8 mouse cellular contexts compared by ENCODE assay signal in the genomic region with DNA sequence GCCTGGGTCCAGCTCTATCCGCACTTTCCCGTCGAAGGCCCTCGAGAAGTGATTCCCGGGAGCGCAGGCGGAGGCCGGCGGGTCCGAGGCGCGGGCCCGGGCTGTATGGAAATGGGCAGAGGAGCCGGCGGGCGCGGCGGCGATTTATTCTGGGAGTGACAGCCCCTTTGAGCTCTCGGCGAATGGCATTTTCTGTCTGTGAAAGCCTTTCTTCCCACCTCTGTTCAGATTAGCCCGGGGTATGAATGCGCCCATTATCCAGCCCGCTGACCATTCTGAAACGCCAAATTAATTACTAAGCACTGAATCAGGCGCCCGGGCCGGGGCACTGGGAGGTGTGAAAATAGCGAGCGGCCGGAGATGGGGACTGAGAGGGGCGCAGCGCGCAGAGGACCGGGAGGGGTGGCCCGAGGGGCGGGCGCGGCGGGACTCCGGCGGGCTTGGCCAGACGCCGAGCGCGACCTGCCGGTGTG. TPM values are rescaled to one million over a fixed set of nuclear protein-coding genes. Genes with fewer than 3 reads are reported as not detected.
DNase-seq lines count a peak whose midpoint lies in the region; ATAC-seq and TF ChIP-seq lines count a peak whose summit lies in the region.

No protein-coding gene starts in this region.

- peak overlapping the region; percentile 45 for H3K4me3 ChIP-seq in lung, postnatal 0 days (ENCODE audit: low read depth, low read length)
- H3K4me3 ChIP-seq in embryonic facial prominence, embryonic 14.5 days (ENCODE audit: low read depth, low read length) = peak overlapping the region; percentile 54
- peak overlapping the region; percentile 54 for H3K4me3 ChIP-seq in hindbrain, embryonic 13.5 days
- H3K4me3 ChIP-seq in liver, embryonic 14.5 days (ENCODE audit: insufficient read depth in 1 of 2, low read depth in 2 of 2, low read length in 2 of 2) = peak overlapping the region in 1 of 2 experiments; percentile 11; a peak in 1 of 4 replicates
- H3K4me3 ChIP-seq in stomach, embryonic 15.5 days (replicated peaks) = peak overlapping the region; percentile 53

- no peak for ATAC-seq in lung, postnatal 0 days
- ATAC-seq in embryonic facial prominence, embryonic 14.5 days (ENCODE audit: low read depth) = peak; percentile 60
- ATAC-seq in hindbrain, embryonic 13.5 days (ENCODE audit: low FRiP score) = peak; percentile 85
- no peak for ATAC-seq in liver, embryonic 14.5 days (ENCODE audit: insufficient read depth)
- 0 out of 2 replicates have a peak, but pooled peaks have one; percentile 21 for ATAC-seq in stomach, embryonic 15.5 days (ENCODE audit: insufficient read depth, low FRiP score, low read depth)

- no peak overlapping the region for H3K27ac ChIP-seq in lung, postnatal 0 days (ENCODE audit: low read length)
- H3K27ac ChIP-seq in embryonic facial prominence, embryonic 14.5 days (replicated peaks; ENCODE audit: low read depth, low read length) = no peak overlapping the region
- peak overlapping the region; percentile 40; the same call in 1 of the 2 replicates for H3K27ac ChIP-seq in hindbrain, embryonic 13.5 days
- no peak overlapping the region for H3K27ac ChIP-seq in liver, embryonic 14.5 days
- no peak overlapping the region for H3K27ac ChIP-seq in stomach, embryonic 15.5 days

- H3K9me3 ChIP-seq in lung, postnatal 0 days (ENCODE audit: low read length) = no peaks in the 10 kb centered on the region
- peaks cover 5% of the 10 kb centered on the region for H3K9me3 ChIP-seq in embryonic facial prominence, embryonic 14.5 days (ENCODE audit: control insufficient read depth, low read length)
- H3K9me3 ChIP-seq in hindbrain, embryonic 13.5 days = no peaks in the 10 kb centered on the region
- no peaks in the 10 kb centered on the region for H3K9me3 ChIP-seq in liver, embryonic 14.5 days (ENCODE audit: control insufficient read depth, low read length)
- no peaks in the 10 kb centered on the region for H3K9me3 ChIP-seq in stomach, embryonic 15.5 days

- H3K36me3 ChIP-seq in lung, postnatal 0 days (ENCODE audit: insufficient read depth, low read length) = no peaks in the 10 kb centered on the region
- no peaks in the 10 kb centered on the region for H3K36me3 ChIP-seq in embryonic facial prominence, embryonic 14.5 days (ENCODE audit: control insufficient read depth, insufficient read depth, low read length)
- H3K36me3 ChIP-seq in hindbrain, embryonic 13.5 days = no peaks in the 10 kb centered on the region
- H3K36me3 ChIP-seq in liver, embryonic 14.5 days (replicated peaks; ENCODE audit: control insufficient read depth, insufficient read depth, low read depth) = no peaks in the 10 kb centered on the region
- no peaks in the 10 kb centered on the region for H3K36me3 ChIP-seq in stomach, embryonic 15.5 days

- WGBS in lung, postnatal 0 days = under 1% methylated on average over 43 of the region's 47 CpGs
- under 1% methylated on average over 36 of the region's 47 CpGs for WGBS in embryonic facial prominence, embryonic 14.5 days
- under 1% methylated on average over 40 of the region's 47 CpGs for WGBS in hindbrain, embryonic 13.5 days
- WGBS in liver, embryonic 14.5 days (ENCODE audit: insufficient replicate concordance) = 1% methylated on average over 36 of the region's 47 CpGs
- 2% methylated on average over 47 of the region's 47 CpGs for WGBS in stomach, embryonic 15.5 days

- H3K27me3 ChIP-seq in lung, postnatal 0 days (replicated peaks; ENCODE audit: insufficient read depth, low read length) = peaks cover 29% of the 10 kb centered on the region
- H3K27me3 ChIP-seq in embryonic facial prominence, embryonic 14.5 days (replicated peaks; ENCODE audit: control insufficient read depth, insufficient read depth, low read length) = peaks cover 79% of the 10 kb centered on the region
- peaks cover 89% of the 10 kb centered on the region for H3K27me3 ChIP-seq in hindbrain, embryonic 13.5 days
- H3K27me3 ChIP-seq in liver, embryonic 14.5 days (ENCODE audit: control insufficient read depth, insufficient read depth, low read length) = peaks cover 63% of the 10 kb centered on the region
- peaks cover 35% of the 10 kb centered on the region for H3K27me3 ChIP-seq in stomach, embryonic 15.5 days (replicated peaks)

- no peak for TF ChIP-seq EP300 in lung, postnatal 0 days (IDR thresholded peaks at IDR 0.05)
- TF ChIP-seq EP300 in liver, embryonic 14.5 days (IDR thresholded peaks at IDR 0.05; ENCODE audit: low read depth) = no peak

- DNase-seq in lung, postnatal 0 days (ENCODE audit: low spot score) = peak; percentile 11
- no peak for DNase-seq in lung, postnatal 14 days
- peak; percentile 60 for DNase-seq in embryonic facial prominence, embryonic 14.5 days (ENCODE audit: low spot score)
- DNase-seq in liver, embryonic 14.5 days (ENCODE audit: low read depth in 3 of 3, low spot score in 3 of 3) = no peak
- DNase-seq in spleen, postnatal 14 days (ENCODE audit: low spot score in 2 of 2) = no peak
- no peak for DNase-seq in cerebellum, adult 18-20 months

- no peak overlapping the region for H3K9ac ChIP-seq in lung, postnatal 0 days (replicated peaks; ENCODE audit: low read depth)
- peak overlapping the region; percentile 63 for H3K9ac ChIP-seq in embryonic facial prominence, embryonic 14.5 days (ENCODE audit: low read depth, low read length)
- H3K9ac ChIP-seq in hindbrain, embryonic 13.5 days = peak overlapping the region; percentile 76
- no peak overlapping the region for H3K9ac ChIP-seq in liver, embryonic 14.5 days (replicated peaks)
- H3K9ac ChIP-seq in stomach, embryonic 15.5 days = peak overlapping the region; percentile 43

- no peaks in the 10 kb centered on the region for H3K4me1 ChIP-seq in lung, postnatal 0 days (ENCODE audit: insufficient read depth, low read depth, low read length)
- peaks cover 6% of the 10 kb centered on the region; the same call in 1 of the 2 replicates for H3K4me1 ChIP-seq in embryonic facial prominence, embryonic 14.5 days (ENCODE audit: control insufficient read depth, insufficient read depth, low read length)
- H3K4me1 ChIP-seq in hindbrain, embryonic 13.5 days (replicated peaks) = peaks cover 29% of the 10 kb centered on the region
- H3K4me1 ChIP-seq in liver, embryonic 14.5 days (replicated peaks; ENCODE audit: control insufficient read depth in 2 of 2, insufficient read depth in 2 of 2, low read length in 1 of 2) = no peaks in the 10 kb centered on the region
- peaks cover 17% of the 10 kb centered on the region for H3K4me1 ChIP-seq in stomach, embryonic 15.5 days

- TF ChIP-seq CTCF in lung, postnatal 0 days (IDR thresholded peaks at IDR 0.05) = no peak
- no peak for TF ChIP-seq CTCF in liver, embryonic 14.5 days (IDR thresholded peaks at IDR 0.05; ENCODE audit: low read depth)

- peak overlapping the region; percentile 85 for H3K4me2 ChIP-seq in lung, postnatal 0 days (replicated peaks; ENCODE audit: low read depth, low read length)
- H3K4me2 ChIP-seq in embryonic facial prominence, embryonic 14.5 days (ENCODE audit: low read depth, low read length) = peak overlapping the region; percentile 90
- H3K4me2 ChIP-seq in hindbrain, embryonic 13.5 days = peak overlapping the region; percentile 92
- H3K4me2 ChIP-seq in liver, embryonic 14.5 days (ENCODE audit: low read depth) = peak overlapping the region; percentile 19
- H3K4me2 ChIP-seq in stomach, embryonic 15.5 days = peak overlapping the region; percentile 97

RNA-seq across cellular contexts. Expression of gene Ntn1, which starts 1.0 kb away (rescaled TPM):
- polyA plus RNA-seq in lung, postnatal 0 days (2015; fragmentation: Nextera tagmentation; extraction: Ambion mirVana) = 7.0 and 7.2 TPM in 2 replicates
- polyA plus RNA-seq in embryonic facial prominence, embryonic 14.5 days (2014; fragmentation: Nextera tagmentation; extraction: Ambion mirVana) = 4.6 and 6.3 TPM in 2 replicates
- 22.3 and 26.4 TPM in 2 replicates for polyA plus RNA-seq in hindbrain, embryonic 13.5 days (2015; fragmentation: Nextera tagmentation; extraction: Ambion mirVana)
- 0.15 and 0.23 TPM in 2 replicates for polyA plus RNA-seq in liver, embryonic 14.5 days (2012; rRNA removed)
- polyA plus RNA-seq in liver, embryonic 14.5 days (2014; fragmentation: Nextera tagmentation; extraction: Ambion mirVana) = 0.06 TPM in 1 of 2 replicates, not detected in the other
- polyA plus RNA-seq in stomach, embryonic 15.5 days (2015; fragmentation: Nextera tagmentation; extraction: Ambion mirVana) = 16.1 and 18.7 TPM in 2 replicates

RNA-seq across cellular contexts. Expression of gene Pik3r5, which starts 32.3 kb away (rescaled TPM):
- 1.1 and 1.2 TPM in 2 replicates for polyA plus RNA-seq in lung, postnatal 0 days (2015; fragmentation: Nextera tagmentation; extraction: Ambion mirVana)
- 0.48 and 1.1 TPM in 2 replicates for polyA plus RNA-seq in embryonic facial prominence, embryonic 14.5 days (2014; fragmentation: Nextera tagmentation; extraction: Ambion mirVana)
- 0.62 and 0.97 TPM in 2 replicates for polyA plus RNA-seq in hindbrain, embryonic 13.5 days (2015; fragmentation: Nextera tagmentation; extraction: Ambion mirVana)
- 0.66 and 0.76 TPM in 2 replicates for polyA plus RNA-seq in liver, embryonic 14.5 days (2012; rRNA removed)
- 0.38 and 0.46 TPM in 2 replicates for polyA plus RNA-seq in liver, embryonic 14.5 days (2014; fragmentation: Nextera tagmentation; extraction: Ambion mirVana)
- polyA plus RNA-seq in stomach, embryonic 15.5 days (2015; fragmentation: Nextera tagmentation; extraction: Ambion mirVana) = 0.54 and 0.76 TPM in 2 replicates

Comparison
In these comparisons a context has a peak if more than half of its experiments do, and no peak if none do; other contexts are left out.
1. DNase-seq: peak in lung, postnatal 0 days (single experiment) and embryonic facial prominence, embryonic 14.5 days (single experiment); none in lung, postnatal 14 days (single experiment), liver, embryonic 14.5 days (0 of 3), spleen, postnatal 14 days (0 of 2) and cerebellum, adult 18-20 months (0 of 2).
2. ATAC-seq: peak in embryonic facial prominence, embryonic 14.5 days (single experiment), hindbrain, embryonic 13.5 days (single experiment) and stomach, embryonic 15.5 days (single experiment); none in lung, postnatal 0 days (single experiment) and liver, embryonic 14.5 days (single experiment).
3. H3K4me2 ChIP-seq: peak in every context shown above with its lines; median percentile 97 in stomach, embryonic 15.5 days; 92 in hindbrain, embryonic 13.5 days; 90 in embryonic facial prominence, embryonic 14.5 days; 85 in lung, postnatal 0 days; 19 in liver, embryonic 14.5 days.
4. H3K9ac ChIP-seq: peak in embryonic facial prominence, embryonic 14.5 days (single experiment), hindbrain, embryonic 13.5 days (single experiment) and stomach, embryonic 15.5 days (single experiment); none in lung, postnatal 0 days (single experiment) and liver, embryonic 14.5 days (single experiment).